Mouse (Mus musculus) liver, postnatal 0 days (tissue): ENCODE results near the gene Dbil5.

ENCODE experiments used
- CTCF ChIP-seq: sonication (generic); IDR thresholded peaks from 2 replicates; pipeline ENCODE4 v1.5.1; 2016; ENCODE audit warnings: antibody characterized with exemption, low read depth
- EP300 ChIP-seq: IDR thresholded peaks from 2 replicates; pipeline ENCODE4 v1.6.1; 2016; ENCODE audit warnings: antibody characterized with exemption, low read depth, mild to moderate bottlenecking

- TF ChIP-seq EP300 (no peak), CTCF (no peak)
Observed at GRCm38 (mm10) chr11:76256129-76256528, 38.7 kb downstream of the Dbil5 start.
